Mouse (Mus musculus): ENCODE data around the gene Gm8439. TPM values are rescaled to one million over a fixed set of nuclear protein-coding genes. Genes with fewer than 3 reads are reported as not detected.

Gene Gm8439
- polyA plus RNA-seq, 1 experiment, result not detected

- no peak overlapping the region for H3K4me3 ChIP-seq (replicated peaks)
- peaks cover 12% of the 10 kb centered on the region for H3K9me3 ChIP-seq
- peaks cover 15% of the 10 kb centered on the region for H3K4me1 ChIP-seq
- TF ChIP-seq FLI1 (IDR thresholded peaks at IDR 0.05; ENCODE audit: low read length) (no peak), GATA1 (IDR thresholded peaks at IDR 0.05; ENCODE audit: borderline replicate concordance, low read length) (no peak)
- H3K27me3 ChIP-seq (replicated peaks), result peaks cover 47% of the 10 kb centered on the region
- no peaks in the 10 kb centered on the region for H3K36me3 ChIP-seq (replicated peaks; ENCODE audit: low read length)
These were observed 18.4 kb downstream of the Gm8439 start for GRCm38 (mm10) chr4:120606941-120607340.

GRCm38 (mm10) chr4:120611005-120611404 is 22.5 kb downstream of the Gm8439 start:
- TF ChIP-seq FLI1 (IDR thresholded peaks at IDR 0.05; ENCODE audit: low read length), result no peak
- no peak for TF ChIP-seq GATA1 (IDR thresholded peaks at IDR 0.05; ENCODE audit: borderline replicate concordance, low read length)
- Histone ChIP-seq H3K27me3 (replicated peaks) (peaks cover 29% of the 10 kb centered on the region), H3K36me3 (replicated peaks; ENCODE audit: low read length) (no peaks in the 10 kb centered on the region), H3K4me3 (replicated peaks) (no peak overlapping the region), H3K4me1 (peaks cover 51% of the 10 kb centered on the region), H3K9me3 (peaks cover 12% of the 10 kb centered on the region)

GRCm38 (mm10) chr4:120612304-120613080 is 23.9 kb downstream of the Gm8439 start:
- H3K4me3 ChIP-seq (replicated peaks), result no peak overlapping the region

GRCm38 (mm10) chr4:120613691-120614329 is 25.3 kb downstream of the Gm8439 start:
- peaks cover 30% of the 10 kb centered on the region for H3K27me3 ChIP-seq (replicated peaks)
- no peaks in the 10 kb centered on the region for H3K36me3 ChIP-seq (replicated peaks; ENCODE audit: low read length)
- no peak for TF ChIP-seq GATA1 (IDR thresholded peaks at IDR 0.05; ENCODE audit: borderline replicate concordance, low read length)
- no peak for TF ChIP-seq FLI1 (IDR thresholded peaks at IDR 0.05; ENCODE audit: low read length)
- peaks cover 1% of the 10 kb centered on the region for H3K9me3 ChIP-seq
- peaks cover 41% of the 10 kb centered on the region for H3K4me1 ChIP-seq
- H3K4me3 ChIP-seq (replicated peaks), result peak overlapping the region; percentile 69

More at GRCm38 (mm10) chr4:120612304-120613080, 23.9 kb downstream of the Gm8439 start:
- no peaks in the 10 kb centered on the region for H3K36me3 ChIP-seq (replicated peaks; ENCODE audit: low read length)
- peaks cover 23% of the 10 kb centered on the region for H3K27me3 ChIP-seq (replicated peaks)
- H3K4me1 ChIP-seq, result peaks cover 46% of the 10 kb centered on the region
- H3K9me3 ChIP-seq, result peaks cover 12% of the 10 kb centered on the region
- TF ChIP-seq FLI1 (IDR thresholded peaks at IDR 0.05; ENCODE audit: low read length) (no peak), GATA1 (IDR thresholded peaks at IDR 0.05; ENCODE audit: borderline replicate concordance, low read length) (no peak)

GRCm38 (mm10) chr4:120614644-120615043 is 26.1 kb downstream of the Gm8439 start:
- H3K4me1 ChIP-seq, result peaks cover 47% of the 10 kb centered on the region
- H3K27me3 ChIP-seq (replicated peaks), result peaks cover 36% of the 10 kb centered on the region
- no peaks in the 10 kb centered on the region for H3K9me3 ChIP-seq
- no peak overlapping the region for H3K4me3 ChIP-seq (replicated peaks)
- TF ChIP-seq GATA1 (IDR thresholded peaks at IDR 0.05; ENCODE audit: borderline replicate concordance, low read length), result no peak
- no peak for TF ChIP-seq FLI1 (IDR thresholded peaks at IDR 0.05; ENCODE audit: low read length)
- no peaks in the 10 kb centered on the region for H3K36me3 ChIP-seq (replicated peaks; ENCODE audit: low read length)

DNA sequence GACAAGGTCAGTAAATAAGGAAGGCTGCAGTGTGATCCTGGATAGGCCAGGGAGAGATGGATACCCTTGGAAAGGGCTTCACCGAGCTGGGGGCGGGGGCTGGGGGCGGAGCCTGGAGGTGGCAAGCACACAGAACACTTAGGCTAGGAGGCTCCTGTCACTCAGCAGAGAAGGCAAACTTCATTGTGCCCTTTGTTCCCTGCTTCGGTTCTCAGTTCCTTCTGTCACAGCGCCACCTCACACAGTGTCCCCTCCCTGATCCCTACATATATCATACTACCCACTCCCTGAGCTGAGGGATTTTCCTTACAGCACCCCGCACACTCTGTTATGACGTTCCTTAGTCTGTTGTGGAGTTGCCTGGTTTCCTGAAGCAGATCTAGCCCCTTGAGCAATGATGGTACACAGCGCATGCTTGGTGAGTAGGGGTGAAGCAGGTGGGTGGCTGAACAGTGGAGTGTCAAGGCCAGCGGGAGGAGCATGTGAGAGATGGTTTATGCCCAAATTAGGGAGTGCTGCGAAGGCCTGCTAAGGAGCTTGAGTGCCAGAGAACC is 27.1 kb downstream of the Gm8439 start:
- H3K4me3 ChIP-seq (replicated peaks), result no peak overlapping the region
- H3K9me3 ChIP-seq, result no peaks in the 10 kb centered on the region
- H3K27me3 ChIP-seq (replicated peaks), result peaks cover 39% of the 10 kb centered on the region
- H3K36me3 ChIP-seq (replicated peaks; ENCODE audit: low read length), result no peaks in the 10 kb centered on the region
- peaks cover 48% of the 10 kb centered on the region for H3K4me1 ChIP-seq
- TF ChIP-seq GATA1 (IDR thresholded peaks at IDR 0.05; ENCODE audit: borderline replicate concordance, low read length), result no peak
- no peak for TF ChIP-seq FLI1 (IDR thresholded peaks at IDR 0.05; ENCODE audit: low read length)

GRCm38 (mm10) chr4:120616199-120617025 is 27.9 kb downstream of the Gm8439 start:
- H3K4me3 ChIP-seq (replicated peaks), result no peak overlapping the region
- no peaks in the 10 kb centered on the region for H3K9me3 ChIP-seq
- H3K4me1 ChIP-seq, result peaks cover 48% of the 10 kb centered on the region
- peaks cover 36% of the 10 kb centered on the region for H3K27me3 ChIP-seq (replicated peaks)
- no peaks in the 10 kb centered on the region for H3K36me3 ChIP-seq (replicated peaks; ENCODE audit: low read length)
- TF ChIP-seq GATA1 (IDR thresholded peaks at IDR 0.05; ENCODE audit: borderline replicate concordance, low read length), result no peak
- TF ChIP-seq FLI1 (IDR thresholded peaks at IDR 0.05; ENCODE audit: low read length), result no peak

GRCm38 (mm10) chr4:120627728-120628127 is 39.2 kb downstream of the Gm8439 start:
- H3K4me3 ChIP-seq (replicated peaks), result no peak overlapping the region
- no peaks in the 10 kb centered on the region for H3K36me3 ChIP-seq (replicated peaks; ENCODE audit: low read length)

GRCm38 (mm10) chr4:120630218-120630931 is 41.8 kb downstream of the Gm8439 start:
- no peak for TF ChIP-seq GATA1 (IDR thresholded peaks at IDR 0.05; ENCODE audit: borderline replicate concordance, low read length)
- TF ChIP-seq FLI1 (IDR thresholded peaks at IDR 0.05; ENCODE audit: low read length), result no peak
- peak overlapping the region; percentile 75 for H3K4me3 ChIP-seq (replicated peaks)
- no peaks in the 10 kb centered on the region for H3K36me3 ChIP-seq (replicated peaks; ENCODE audit: low read length)
- no peaks in the 10 kb centered on the region for H3K9me3 ChIP-seq
- peaks cover 40% of the 10 kb centered on the region for H3K4me1 ChIP-seq
- peaks cover 10% of the 10 kb centered on the region for H3K27me3 ChIP-seq (replicated peaks)

More at GRCm38 (mm10) chr4:120627728-120628127, 39.2 kb downstream of the Gm8439 start:
- TF ChIP-seq GATA1 (IDR thresholded peaks at IDR 0.05; ENCODE audit: borderline replicate concordance, low read length) (no peak), FLI1 (IDR thresholded peaks at IDR 0.05; ENCODE audit: low read length) (no peak)
- Histone ChIP-seq H3K27me3 (replicated peaks) (peaks cover 6% of the 10 kb centered on the region), H3K4me1 (peaks cover 39% of the 10 kb centered on the region), H3K9me3 (no peaks in the 10 kb centered on the region)
